Mouse (Mus musculus): Measurements from ENCODE around the gene Ccr9. TPM values are rescaled to one million over a fixed set of nuclear protein-coding genes. Genes with fewer than 3 reads are reported as not detected.

Gene Ccr9
- polyA plus RNA-seq, 1 experiment from 2014 or later = 0.70 TPM

- Histone ChIP-seq H3K4me1 (ENCODE audit: control insufficient read depth, insufficient read depth, low read length) (no peaks in the 10 kb centered on the region), H3K36me3 (ENCODE audit: control insufficient read depth, insufficient read depth, low read length) (no peaks in the 10 kb centered on the region; the same call in 1 of the 2 replicates), H3K4me3 (ENCODE audit: low read length) (no peak overlapping the region), H3K27me3 (replicated peaks; ENCODE audit: control insufficient read depth, insufficient read depth, low read length) (no peaks in the 10 kb centered on the region), H3K9me3 (ENCODE audit: control insufficient read depth, low read length) (no peaks in the 10 kb centered on the region), H3K27ac (ENCODE audit: low read length) (no peak overlapping the region), H3K9ac (ENCODE audit: low read depth, low read length) (no peak overlapping the region), H3K4me2 (ENCODE audit: low read depth, low read length) (no peak overlapping the region)
- WGBS = 85% methylated on average over 3 of the region's 3 CpGs
- no peak for ATAC-seq
Observed at GRCm38 (mm10) chr9:123695634-123696302, 17.5 kb downstream of the Ccr9 start.

- peak; percentile 66; the same call in 1 of the 2 replicates for ATAC-seq
- no peak overlapping the region for H3K27ac ChIP-seq (ENCODE audit: low read length)
Observed at GRCm38 (mm10) chr9:123701822-123702221, 23.6 kb downstream of the Ccr9 start.

GRCm38 (mm10) chr9:123709226-123709625, 31.0 kb downstream of the Ccr9 start:
- WGBS = 42% methylated on average over 2 of the region's 2 CpGs
- Histone ChIP-seq H3K9me3 (ENCODE audit: control insufficient read depth, low read length) (no peaks in the 10 kb centered on the region), H3K4me1 (ENCODE audit: control insufficient read depth, insufficient read depth, low read length) (no peaks in the 10 kb centered on the region), H3K27me3 (replicated peaks; ENCODE audit: control insufficient read depth, insufficient read depth, low read length) (no peaks in the 10 kb centered on the region), H3K4me2 (ENCODE audit: low read depth, low read length) (no peak overlapping the region), H3K36me3 (ENCODE audit: control insufficient read depth, insufficient read depth, low read length) (0 out of 2 replicates have a peak, but pooled peaks cover 2% of the 10 kb centered on the region), H3K9ac (ENCODE audit: low read depth, low read length) (no peak overlapping the region), H3K4me3 (ENCODE audit: low read length) (no peak overlapping the region), H3K27ac (ENCODE audit: low read length) (no peak overlapping the region)
- ATAC-seq = no peak

More at GRCm38 (mm10) chr9:123701822-123702221, 23.6 kb downstream of the Ccr9 start:
- Histone ChIP-seq H3K4me2 (ENCODE audit: low read depth, low read length) (no peak overlapping the region), H3K36me3 (ENCODE audit: control insufficient read depth, insufficient read depth, low read length) (no peaks in the 10 kb centered on the region), H3K9me3 (ENCODE audit: control insufficient read depth, low read length) (no peaks in the 10 kb centered on the region), H3K9ac (ENCODE audit: low read depth, low read length) (no peak overlapping the region), H3K4me3 (ENCODE audit: low read length) (no peak overlapping the region), H3K4me1 (ENCODE audit: control insufficient read depth, insufficient read depth, low read length) (no peaks in the 10 kb centered on the region), H3K27me3 (replicated peaks; ENCODE audit: control insufficient read depth, insufficient read depth, low read length) (no peaks in the 10 kb centered on the region)
- WGBS = 91% methylated on average over 5 of the region's 5 CpGs

GRCm38 (mm10) chr9:123713111-123713510, 34.9 kb downstream of the Ccr9 start:
- H3K36me3 ChIP-seq (ENCODE audit: control insufficient read depth, insufficient read depth, low read length) = 0 out of 2 replicates have a peak, but pooled peaks cover 2% of the 10 kb centered on the region
- no peaks in the 10 kb centered on the region for H3K27me3 ChIP-seq (replicated peaks; ENCODE audit: control insufficient read depth, insufficient read depth, low read length)
- no peak overlapping the region for H3K9ac ChIP-seq (ENCODE audit: low read depth, low read length)
- ATAC-seq = no peak
- no peak overlapping the region for H3K4me2 ChIP-seq (ENCODE audit: low read depth, low read length)
- WGBS = 83% methylated on average over 2 of the region's 2 CpGs
- 0 out of 2 replicates have a peak, but pooled peaks cover 5% of the 10 kb centered on the region for H3K4me1 ChIP-seq (ENCODE audit: control insufficient read depth, insufficient read depth, low read length)
- H3K4me3 ChIP-seq (ENCODE audit: low read length) = no peak overlapping the region
- H3K9me3 ChIP-seq (ENCODE audit: control insufficient read depth, low read length) = no peaks in the 10 kb centered on the region
- no peak overlapping the region for H3K27ac ChIP-seq (ENCODE audit: low read length)

- no peak for ATAC-seq
- Histone ChIP-seq H3K9me3 (ENCODE audit: control insufficient read depth, low read length) (no peaks in the 10 kb centered on the region), H3K4me2 (ENCODE audit: low read depth, low read length) (no peak overlapping the region), H3K4me1 (ENCODE audit: control insufficient read depth, insufficient read depth, low read length) (0 out of 2 replicates have a peak, but pooled peaks cover 5% of the 10 kb centered on the region), H3K9ac (ENCODE audit: low read depth, low read length) (no peak overlapping the region), H3K36me3 (ENCODE audit: control insufficient read depth, insufficient read depth, low read length) (0 out of 2 replicates have a peak, but pooled peaks cover 2% of the 10 kb centered on the region), H3K27ac (ENCODE audit: low read length) (no peak overlapping the region), H3K4me3 (ENCODE audit: low read length) (no peak overlapping the region), H3K27me3 (replicated peaks; ENCODE audit: control insufficient read depth, insufficient read depth, low read length) (no peaks in the 10 kb centered on the region)
- WGBS = 31% methylated on average over 3 of the region's 3 CpGs
Observed at GRCm38 (mm10) chr9:123716301-123716700, 38.1 kb downstream of the Ccr9 start.

GRCm38 (mm10) chr9:123717186-123718008, 39.2 kb downstream of the Ccr9 start, which contains the start of gene Lztfl1:
Lztfl1 (minus strand) TSS chr9:123717697.
- no peaks in the 10 kb centered on the region for H3K36me3 ChIP-seq (ENCODE audit: control insufficient read depth, insufficient read depth, low read length)
- H3K4me3 ChIP-seq (ENCODE audit: low read length) = peak within 1 kb of the TSS; percentile 88
- H3K9me3 ChIP-seq (ENCODE audit: control insufficient read depth, low read length) = no peaks in the 10 kb centered on the region
- H3K9ac ChIP-seq (ENCODE audit: low read depth, low read length) = peak within 1 kb of the TSS; percentile 88
- H3K27ac ChIP-seq (ENCODE audit: low read length) = peak within 1 kb of the TSS; percentile 80
- no peaks in the 10 kb centered on the region for H3K27me3 ChIP-seq (replicated peaks; ENCODE audit: control insufficient read depth, insufficient read depth, low read length)
- peak; percentile 100 for ATAC-seq
- WGBS = under 1% methylated on average over 55 of the region's 55 CpGs
- H3K4me2 ChIP-seq (ENCODE audit: low read depth, low read length) = peak within 1 kb of the TSS; percentile 67
- H3K4me1 ChIP-seq (ENCODE audit: control insufficient read depth, insufficient read depth, low read length) = 0 out of 2 replicates have a peak, but pooled peaks cover 5% of the 10 kb centered on the region

- Histone ChIP-seq H3K9ac (ENCODE audit: low read depth, low read length) (no peak overlapping the region), H3K4me2 (ENCODE audit: low read depth, low read length) (no peak overlapping the region), H3K27me3 (replicated peaks; ENCODE audit: control insufficient read depth, insufficient read depth, low read length) (no peaks in the 10 kb centered on the region; the same call in 1 of the 2 replicates), H3K9me3 (ENCODE audit: control insufficient read depth, low read length) (no peaks in the 10 kb centered on the region), H3K36me3 (ENCODE audit: control insufficient read depth, insufficient read depth, low read length) (no peaks in the 10 kb centered on the region), H3K27ac (ENCODE audit: low read length) (no peak overlapping the region), H3K4me1 (ENCODE audit: control insufficient read depth, insufficient read depth, low read length) (no peaks in the 10 kb centered on the region), H3K4me3 (ENCODE audit: low read length) (no peak overlapping the region)
- no peak for ATAC-seq
- 68% methylated on average over 2 of the region's 2 CpGs for WGBS
Observed at GRCm38 (mm10) chr9:123722737-123723493, 44.7 kb downstream of the Ccr9 start.

GRCm38 (mm10) chr9:123731271-123731670, 53.0 kb downstream of the Ccr9 start:
- 76% methylated on average over 3 of the region's 3 CpGs for WGBS
- ATAC-seq = no peak
- H3K9ac ChIP-seq (ENCODE audit: low read depth, low read length) = no peak overlapping the region
- H3K36me3 ChIP-seq (ENCODE audit: control insufficient read depth, insufficient read depth, low read length) = no peaks in the 10 kb centered on the region
- no peak overlapping the region for H3K4me2 ChIP-seq (ENCODE audit: low read depth, low read length)
- H3K4me1 ChIP-seq (ENCODE audit: control insufficient read depth, insufficient read depth, low read length) = no peaks in the 10 kb centered on the region
- H3K27me3 ChIP-seq (replicated peaks; ENCODE audit: control insufficient read depth, insufficient read depth, low read length) = no peaks in the 10 kb centered on the region
- no peak overlapping the region for H3K27ac ChIP-seq (ENCODE audit: low read length)
- H3K4me3 ChIP-seq (ENCODE audit: low read length) = no peak overlapping the region
- no peaks in the 10 kb centered on the region for H3K9me3 ChIP-seq (ENCODE audit: control insufficient read depth, low read length)

- WGBS = 74% methylated on average over 3 of the region's 3 CpGs
- H3K9me3 ChIP-seq (ENCODE audit: control insufficient read depth, low read length) = no peaks in the 10 kb centered on the region
Observed at GRCm38 (mm10) chr9:123734133-123734532, 55.9 kb downstream of the Ccr9 start.

More at GRCm38 (mm10) chr9:123734133-123734532, 55.9 kb downstream of the Ccr9 start:
- Histone ChIP-seq H3K4me1 (ENCODE audit: control insufficient read depth, insufficient read depth, low read length) (no peaks in the 10 kb centered on the region), H3K27ac (ENCODE audit: low read length) (no peak overlapping the region), H3K27me3 (replicated peaks; ENCODE audit: control insufficient read depth, insufficient read depth, low read length) (no peaks in the 10 kb centered on the region), H3K9ac (ENCODE audit: low read depth, low read length) (no peak overlapping the region), H3K36me3 (ENCODE audit: control insufficient read depth, insufficient read depth, low read length) (no peaks in the 10 kb centered on the region), H3K4me2 (ENCODE audit: low read depth, low read length) (no peak overlapping the region), H3K4me3 (ENCODE audit: low read length) (no peak overlapping the region)
- no peak for ATAC-seq

Measured in intestine, embryonic 16.5 days (tissue).